8 mouse cellular contexts compared by ENCODE assay signal in genomic region chr16:13667878-13668343, GRCm38 (mm10). TPM values are rescaled to one million over a fixed set of nuclear protein-coding genes. Genes with fewer than 3 reads are reported as not detected.
DNase-seq lines count a peak whose midpoint lies in the region; ATAC-seq lines count a peak whose summit lies in the region.

Gene Parn, minus strand, starts transcription at chr16:13668170.

- peak within 1 kb of the TSS; percentile 78 for H3K4me2 ChIP-seq in hindbrain, embryonic 13.5 days

- ATAC-seq in hindbrain, embryonic 13.5 days (ENCODE audit: low FRiP score): peak; percentile 91

- no peaks in the 10 kb centered on the region for H3K9me3 ChIP-seq in hindbrain, embryonic 13.5 days

- under 1% methylated on average over 35 of the region's 35 CpGs for WGBS in hindbrain, embryonic 13.5 days

- H3K9ac ChIP-seq in hindbrain, embryonic 13.5 days: peak within 1 kb of the TSS; percentile 85

- peaks cover 19% of the 10 kb centered on the region for H3K36me3 ChIP-seq in hindbrain, embryonic 13.5 days

- DNase-seq in NIH3T3 (ENCODE audit: low read depth): peak; percentile 98
- peak; percentile 94 to 96 for DNase-seq in cerebellum, postnatal 10 days
- DNase-seq in frontal cortex, postnatal 14 days (ENCODE audit: low spot score in 2 of 2): peak; percentile 86 to 92
- peak; percentile 88 to 91 for DNase-seq in layer of hippocampus, postnatal 25 days (ENCODE audit: extremely low spot score in 1 of 2, low spot score in 1 of 2)
- peak; percentile 95 for DNase-seq in lung, postnatal 25 days (ENCODE audit: low spot score)
- DNase-seq in retina, embryonic 14.5 days (ENCODE audit: low spot score): peak; percentile 95
- peak; percentile 96 for DNase-seq in thymus, postnatal 4 days

- peaks cover 24% of the 10 kb centered on the region for H3K4me1 ChIP-seq in hindbrain, embryonic 13.5 days (replicated peaks)

- no peaks in the 10 kb centered on the region for H3K27me3 ChIP-seq in hindbrain, embryonic 13.5 days

- H3K4me3 ChIP-seq in hindbrain, embryonic 13.5 days: peak within 1 kb of the TSS; percentile 75

- H3K27ac ChIP-seq in hindbrain, embryonic 13.5 days: peak within 1 kb of the TSS; percentile 81

RNA-seq across cellular contexts. Expression of gene Parn, which starts in this region (rescaled TPM):
- polyA plus RNA-seq in hindbrain, embryonic 13.5 days (2015; fragmentation: Nextera tagmentation; extraction: Ambion mirVana): 36.2 and 37.3 TPM in 2 replicates
- total RNA-seq in layer of hippocampus, postnatal 25 days (2021): 10 to 100 TPM; 26.7 to 27.1 TPM

Comparison
In these comparisons a context has a peak if more than half of its experiments do, and no peak if none do; other contexts are left out.
1. Peak in every context shown above with its lines: DNase-seq, ATAC-seq, H3K4me3 ChIP-seq and H3K27ac ChIP-seq.